Mouse (Mus musculus): ENCODE measurements around the gene 4632433K11Rik. TPM values are rescaled to one million over a fixed set of nuclear protein-coding genes. Genes with fewer than 3 reads are reported as not detected.

The 4632433K11Rik gene
- total and polyA plus RNA-seq, 3 experiments = not detected

Other genes starting within 250 kb of the 4632433K11Rik start
Only the 20 nearest of the 27 such genes appear.
- 15.3 and 15.4 TPM in 2 replicates for gene Isoc2a, start 157.0 kb upstream of the 4632433K11Rik start, total RNA-seq (2012; rRNA removed)
- 8.4 and 8.6 TPM in 2 replicates for gene Isoc2a, start 157.0 kb upstream of the 4632433K11Rik start, total RNA-seq (2014; rRNA removed)
- gene Isoc2a, start 157.0 kb upstream of the 4632433K11Rik start, polyA plus RNA-seq (2012; ENCODE audit: insufficient read length, low read depth) = 12.9 and 19.0 TPM in 2 replicates
- gene Gm36210, start 127.6 kb upstream of the 4632433K11Rik start, total RNA-seq (2012; rRNA removed) = 0.17 TPM in 1 of 2 replicates, not detected in the other
- not detected in 2 replicates for gene Gm36210, start 127.6 kb upstream of the 4632433K11Rik start, total RNA-seq (2014; rRNA removed)
- 0.90 and 1.4 TPM in 2 replicates for gene Gm36210, start 127.6 kb upstream of the 4632433K11Rik start, polyA plus RNA-seq (2012; ENCODE audit: insufficient read length, low read depth)
- 1.9 and 2.2 TPM in 2 replicates for gene Zfp628, start 118.9 kb upstream of the 4632433K11Rik start, total RNA-seq (2012; rRNA removed)
- gene Zfp628, start 118.9 kb upstream of the 4632433K11Rik start, total RNA-seq (2014; rRNA removed) = 0.42 and 0.87 TPM in 2 replicates
- 7.1 and 9.4 TPM in 2 replicates for gene Zfp628, start 118.9 kb upstream of the 4632433K11Rik start, polyA plus RNA-seq (2012; ENCODE audit: insufficient read length, low read depth)
- gene Nat14, start 112.1 kb upstream of the 4632433K11Rik start, total RNA-seq (2012; rRNA removed) = 0.63 and 1.3 TPM in 2 replicates
- gene Nat14, start 112.1 kb upstream of the 4632433K11Rik start, total RNA-seq (2014; rRNA removed) = 0.27 and 0.88 TPM in 2 replicates
- gene Nat14, start 112.1 kb upstream of the 4632433K11Rik start, polyA plus RNA-seq (2012; ENCODE audit: insufficient read length, low read depth) = 0.97 and 1.7 TPM in 2 replicates
- 0.13 and 0.30 TPM in 2 replicates for gene Ssc5d, start 108.3 kb upstream of the 4632433K11Rik start, total RNA-seq (2012; rRNA removed)
- 0.08 and 0.09 TPM in 2 replicates for gene Ssc5d, start 108.3 kb upstream of the 4632433K11Rik start, total RNA-seq (2014; rRNA removed)
- gene Ssc5d, start 108.3 kb upstream of the 4632433K11Rik start, polyA plus RNA-seq (2012; ENCODE audit: insufficient read length, low read depth) = 1.5 and 1.6 TPM in 2 replicates
- 0.08 and 0.30 TPM in 2 replicates for gene Sbk2, start 69.7 kb upstream of the 4632433K11Rik start, total RNA-seq (2012; rRNA removed)
- not detected in 2 replicates for gene Sbk2, start 69.7 kb upstream of the 4632433K11Rik start, total RNA-seq (2014; rRNA removed)
- gene Sbk2, start 69.7 kb upstream of the 4632433K11Rik start, polyA plus RNA-seq (2012; ENCODE audit: insufficient read length, low read depth) = 0.10 TPM in 1 of 2 replicates, not detected in the other
- gene Sbk3, start 63.0 kb upstream of the 4632433K11Rik start, total RNA-seq (2012; rRNA removed) = not detected in 2 replicates
- gene Sbk3, start 63.0 kb upstream of the 4632433K11Rik start, total RNA-seq (2014; rRNA removed) = not detected in 2 replicates
- gene Sbk3, start 63.0 kb upstream of the 4632433K11Rik start, polyA plus RNA-seq (2012; ENCODE audit: insufficient read length, low read depth) = not detected in 2 replicates
- 2.8 and 3.4 TPM in 2 replicates for gene Zfp579, start 38.0 kb upstream of the 4632433K11Rik start, total RNA-seq (2012; rRNA removed)
- gene Zfp579, start 38.0 kb upstream of the 4632433K11Rik start, total RNA-seq (2014; rRNA removed) = 1.0 and 1.1 TPM in 2 replicates
- gene Zfp579, start 38.0 kb upstream of the 4632433K11Rik start, polyA plus RNA-seq (2012; ENCODE audit: insufficient read length, low read depth) = 8.5 and 11.3 TPM in 2 replicates
- 7.9 and 8.4 TPM in 2 replicates for gene Zfp524, start 19.7 kb upstream of the 4632433K11Rik start, total RNA-seq (2012; rRNA removed)
- 3.1 and 4.4 TPM in 2 replicates for gene Zfp524, start 19.7 kb upstream of the 4632433K11Rik start, total RNA-seq (2014; rRNA removed)
- gene Zfp524, start 19.7 kb upstream of the 4632433K11Rik start, polyA plus RNA-seq (2012; ENCODE audit: insufficient read length, low read depth) = 2.3 and 2.8 TPM in 2 replicates
- 23.7 and 24.3 TPM in 2 replicates for gene Fiz1, start 19.4 kb upstream of the 4632433K11Rik start, total RNA-seq (2012; rRNA removed)
- gene Fiz1, start 19.4 kb upstream of the 4632433K11Rik start, total RNA-seq (2014; rRNA removed) = 13.5 and 18.4 TPM in 2 replicates
- gene Fiz1, start 19.4 kb upstream of the 4632433K11Rik start, polyA plus RNA-seq (2012; ENCODE audit: insufficient read length, low read depth) = 37.1 and 40.8 TPM in 2 replicates
- not detected in 2 replicates for gene Gm44973, start 18.6 kb upstream of the 4632433K11Rik start, total RNA-seq (2012; rRNA removed)
- gene Gm44973, start 18.6 kb upstream of the 4632433K11Rik start, total RNA-seq (2014; rRNA removed) = 1.3 and 2.1 TPM in 2 replicates
- gene Gm44973, start 18.6 kb upstream of the 4632433K11Rik start, polyA plus RNA-seq (2012; ENCODE audit: insufficient read length, low read depth) = 5.2 and 6.3 TPM in 2 replicates
- gene Zfp865, start 13.7 kb upstream of the 4632433K11Rik start, total RNA-seq (2012; rRNA removed) = 10.9 and 12.3 TPM in 2 replicates
- gene Zfp865, start 13.7 kb upstream of the 4632433K11Rik start, total RNA-seq (2014; rRNA removed) = 3.7 and 4.0 TPM in 2 replicates
- gene Zfp865, start 13.7 kb upstream of the 4632433K11Rik start, polyA plus RNA-seq (2012; ENCODE audit: insufficient read length, low read depth) = 18.3 and 21.0 TPM in 2 replicates
- 0.46 and 0.81 TPM in 2 replicates for gene Ccdc106, start 13.6 kb upstream of the 4632433K11Rik start, total RNA-seq (2012; rRNA removed)
- gene Ccdc106, start 13.6 kb upstream of the 4632433K11Rik start, total RNA-seq (2014; rRNA removed) = 0.30 and 0.52 TPM in 2 replicates
- not detected in 2 replicates for gene Ccdc106, start 13.6 kb upstream of the 4632433K11Rik start, polyA plus RNA-seq (2012; ENCODE audit: insufficient read length, low read depth)
- gene Zfp784, start 4.3 kb downstream of the 4632433K11Rik start, total RNA-seq (2012; rRNA removed) = 1.0 and 1.5 TPM in 2 replicates
- 0.72 and 1.1 TPM in 2 replicates for gene Zfp784, start 4.3 kb downstream of the 4632433K11Rik start, total RNA-seq (2014; rRNA removed)
- gene Zfp784, start 4.3 kb downstream of the 4632433K11Rik start, polyA plus RNA-seq (2012; ENCODE audit: insufficient read length, low read depth) = 0.53 and 1.4 TPM in 2 replicates
- 1.6 and 2.6 TPM in 2 replicates for gene Zfp580, start 17.4 kb downstream of the 4632433K11Rik start, total RNA-seq (2012; rRNA removed)
- gene Zfp580, start 17.4 kb downstream of the 4632433K11Rik start, total RNA-seq (2014; rRNA removed) = 1.2 TPM in 2 replicates
- gene Zfp580, start 17.4 kb downstream of the 4632433K11Rik start, polyA plus RNA-seq (2012; ENCODE audit: insufficient read length, low read depth) = 9.4 and 15.6 TPM in 2 replicates
- gene U2af2, start 28.0 kb downstream of the 4632433K11Rik start, total RNA-seq (2012; rRNA removed) = 295 and 358 TPM in 2 replicates
- gene U2af2, start 28.0 kb downstream of the 4632433K11Rik start, total RNA-seq (2014; rRNA removed) = 282 and 293 TPM in 2 replicates
- 449 and 469 TPM in 2 replicates for gene U2af2, start 28.0 kb downstream of the 4632433K11Rik start, polyA plus RNA-seq (2012; ENCODE audit: insufficient read length, low read depth)
- gene Epn1, start 46.1 kb downstream of the 4632433K11Rik start, total RNA-seq (2012; rRNA removed) = 68.9 and 72.9 TPM in 2 replicates
- 41.9 and 46.8 TPM in 2 replicates for gene Epn1, start 46.1 kb downstream of the 4632433K11Rik start, total RNA-seq (2014; rRNA removed)
- 97.2 and 101 TPM in 2 replicates for gene Epn1, start 46.1 kb downstream of the 4632433K11Rik start, polyA plus RNA-seq (2012; ENCODE audit: insufficient read length, low read depth)
- gene Rfpl4, start 82.8 kb downstream of the 4632433K11Rik start, total RNA-seq (2012; rRNA removed) = not detected in 2 replicates
- not detected in 2 replicates for gene Rfpl4, start 82.8 kb downstream of the 4632433K11Rik start, total RNA-seq (2014; rRNA removed)
- gene Rfpl4, start 82.8 kb downstream of the 4632433K11Rik start, polyA plus RNA-seq (2012; ENCODE audit: insufficient read length, low read depth) = not detected in 2 replicates
- 2.9 and 3.9 TPM in 2 replicates for gene Rasl2-9, start 91.8 kb downstream of the 4632433K11Rik start, total RNA-seq (2012; rRNA removed)
- 3.8 and 4.2 TPM in 2 replicates for gene Rasl2-9, start 91.8 kb downstream of the 4632433K11Rik start, total RNA-seq (2014; rRNA removed)
- gene Rasl2-9, start 91.8 kb downstream of the 4632433K11Rik start, polyA plus RNA-seq (2012; ENCODE audit: insufficient read length, low read depth) = 2.6 and 2.9 TPM in 2 replicates
- gene Vmn1r55, start 115.6 kb downstream of the 4632433K11Rik start, total RNA-seq (2012; rRNA removed) = not detected in 2 replicates
- gene Vmn1r55, start 115.6 kb downstream of the 4632433K11Rik start, total RNA-seq (2014; rRNA removed) = not detected in 2 replicates
- gene Vmn1r55, start 115.6 kb downstream of the 4632433K11Rik start, polyA plus RNA-seq (2012; ENCODE audit: insufficient read length, low read depth) = 0.01 TPM in 1 of 2 replicates, not detected in the other